Mouse (Mus musculus) adrenal gland, adult 2 months (tissue): ENCODE measurements around the gene Kdm2a. TPM values are rescaled to one million over a fixed set of nuclear protein-coding genes. Genes with fewer than 3 reads are reported as not detected.

Source experiments
- DNase-seq: peaks from one replicate; pipeline ENCODE4 v3.0.0; 2021
- long read RNA-seq: library from polyadenylated mRNA; stranded (forward); transcript quantifications from one replicate; pipeline ENCODE4 v2.0.0, GENCODE M21; 2021
- polyA plus RNA-seq: library from polyadenylated mRNA; depleted of rRNA; stranded (reverse); fragments of >200 nt; gene quantifications from 2 replicates; pipeline ENCODE4 v1.2.3, GENCODE M21; 2012; rRNA removed
- total RNA-seq, 2 experiments: library from RNA; stranded (reverse); gene quantifications; 2 replicates each; pipeline ENCODE4 v1.2.3; 2021

The Kdm2a gene
- total RNA-seq (100 to 1,000 TPM in 1 of 2 experiments, 10 to 100 TPM in 1; 81.7 to 155 TPM), polyA plus RNA-seq (66.3 and 78.0 TPM in 2 replicates)
- long read RNA-seq, partial matches to known transcripts = 2 of 15 reads
- long read RNA-seq, other reads (novel, unspliced or antisense) = 13 of 15 reads

DNA sequence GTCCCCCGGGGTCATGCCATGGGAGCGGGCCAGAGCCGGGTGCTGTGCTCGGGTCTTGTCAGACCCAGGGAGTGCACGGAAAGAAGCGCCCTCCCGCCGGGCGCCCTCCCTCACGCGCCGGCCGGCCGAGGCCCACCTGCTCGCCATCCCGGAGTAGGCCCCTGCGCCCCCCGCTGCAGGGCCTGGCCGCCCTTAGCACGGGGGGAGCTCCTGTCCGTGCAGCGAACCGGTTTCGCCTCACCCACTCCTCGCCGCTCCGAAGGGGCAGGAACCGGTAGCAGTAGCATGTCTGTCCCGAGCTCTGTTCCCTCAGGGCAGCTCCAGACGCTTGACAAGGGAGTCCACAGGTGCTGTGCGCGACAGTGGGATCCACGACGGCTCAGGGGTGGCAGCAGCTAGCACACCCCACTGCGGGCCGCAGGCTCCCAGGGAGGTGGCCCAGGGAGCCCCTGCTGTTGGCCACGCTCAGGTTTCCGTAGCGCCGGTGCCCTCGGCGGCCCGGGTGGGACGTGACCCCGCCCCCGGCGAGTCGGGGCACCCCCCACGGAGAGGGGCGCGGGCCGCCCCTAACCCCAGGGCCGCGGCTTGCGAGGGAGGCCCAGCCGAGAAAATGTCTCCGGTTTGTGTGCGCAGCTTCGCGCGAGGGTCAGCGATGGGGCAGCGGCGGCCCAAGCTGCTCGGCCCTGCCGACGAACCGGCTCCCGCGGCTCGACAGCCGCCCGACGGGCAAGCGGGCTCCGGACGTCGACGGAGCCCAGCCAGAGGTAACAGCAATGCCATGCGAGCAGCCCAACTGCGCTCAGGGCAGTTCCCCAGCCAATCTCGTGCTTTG is at the start of gene Kdm2a:
TSS of gene Kdm2a (minus strand) at position 488 of the 832 bp plus-strand sequence.
- DNase-seq = peak; percentile 81

DNA sequence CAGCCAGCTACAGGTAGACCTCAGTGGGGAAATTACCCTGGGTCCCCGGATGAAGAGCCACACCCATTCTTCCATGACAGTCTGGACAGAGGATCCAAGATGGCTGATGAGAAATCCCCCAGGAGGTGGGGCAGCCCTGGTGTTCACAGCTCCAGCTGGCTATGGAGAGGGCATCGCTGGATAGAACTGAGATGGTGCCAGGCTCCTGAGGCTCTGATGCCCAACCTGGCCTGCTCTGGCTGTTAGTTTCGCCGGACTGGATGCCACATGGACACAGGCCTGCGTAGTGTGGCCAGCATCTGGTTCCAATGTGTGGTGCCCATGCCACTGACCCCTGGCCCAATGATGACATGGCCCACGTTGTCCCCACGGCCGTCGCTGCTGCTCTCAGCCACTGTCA is 49.4 kb upstream of the Kdm2a start:
- DNase-seq = no peak

DNA sequence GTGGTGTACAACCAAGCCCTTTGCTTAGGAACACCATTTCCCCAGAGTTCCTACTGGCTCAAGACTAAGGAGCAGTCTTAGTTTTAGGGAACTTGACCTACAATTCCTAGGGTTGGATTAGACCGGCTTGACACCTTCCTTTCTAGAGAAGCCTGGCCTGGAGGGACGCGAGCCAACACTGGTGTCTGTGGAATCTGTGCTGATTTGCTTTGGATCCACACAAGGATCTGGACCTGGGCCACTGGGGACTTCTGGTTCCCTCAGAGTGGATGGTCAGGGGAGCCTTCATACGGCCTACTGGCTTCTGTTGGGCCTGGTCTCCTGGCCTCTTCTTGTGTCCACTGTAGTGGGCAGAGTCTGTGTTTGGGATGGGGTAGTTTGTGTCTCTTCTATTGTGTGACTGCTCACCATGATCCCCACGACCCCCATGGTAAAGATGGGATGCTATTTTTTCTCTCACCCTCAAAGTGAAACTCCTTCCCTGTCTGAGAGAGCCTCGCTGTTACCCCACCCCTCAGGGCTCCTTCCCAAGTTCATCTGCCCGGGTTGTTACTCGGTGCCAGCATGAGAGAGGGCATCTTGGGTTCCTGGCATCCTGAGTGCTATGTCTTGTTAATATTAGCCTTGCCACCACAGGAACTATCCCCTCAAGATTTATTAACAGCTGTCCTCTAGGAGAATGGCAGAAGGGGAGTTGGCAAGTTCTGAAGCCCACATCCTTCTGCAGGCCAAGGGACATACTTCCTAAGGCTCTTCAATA is 48.8 kb upstream of the Kdm2a start:
- DNase-seq = no peak

DNA sequence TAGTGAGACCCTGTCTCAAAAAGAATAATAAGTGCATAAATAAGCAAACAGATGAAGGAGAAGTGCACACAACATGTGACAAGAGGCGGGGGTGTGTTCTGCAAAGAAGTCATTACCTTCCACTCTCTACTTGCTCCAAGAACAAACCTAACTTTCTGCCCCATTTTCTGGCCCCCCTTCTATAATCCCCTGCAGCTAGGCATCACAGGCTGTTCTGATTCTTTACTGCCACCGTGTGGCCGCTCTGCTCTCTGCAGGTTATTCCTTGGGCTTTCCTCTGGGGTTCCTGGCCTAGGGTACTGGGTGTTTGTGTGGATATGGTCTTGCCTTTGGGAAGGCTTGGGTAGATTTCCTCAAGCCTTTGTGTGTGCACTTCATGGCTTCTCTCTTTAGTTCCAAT is 44.3 kb upstream of the Kdm2a start:
- peak; percentile 78 for DNase-seq

DNA sequence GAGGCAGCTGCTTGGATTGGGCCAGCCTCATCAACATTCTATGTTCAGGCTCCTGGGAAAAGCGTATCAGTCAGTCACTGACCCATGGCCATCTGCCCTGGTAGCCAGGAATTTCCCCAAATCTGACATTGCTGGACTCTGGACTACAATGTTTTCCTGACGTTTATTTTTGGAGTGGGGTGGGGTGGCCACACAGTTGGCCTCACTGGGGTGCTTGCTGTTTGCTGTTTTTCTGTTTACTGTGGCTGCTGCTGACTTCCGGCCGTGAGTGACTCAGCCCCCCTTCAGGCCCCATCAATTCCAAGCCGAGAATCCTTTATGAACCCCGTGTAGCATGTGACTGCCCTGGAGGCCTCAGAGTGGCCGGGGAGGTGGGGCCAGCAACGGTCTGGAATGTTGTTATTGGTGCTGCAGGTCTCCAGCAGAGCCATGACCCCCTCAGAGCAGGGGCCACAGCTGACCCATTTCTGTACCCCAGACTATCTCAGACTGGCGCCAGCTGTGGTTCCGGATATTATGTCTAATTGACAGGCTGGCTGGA is 43.6 kb upstream of the Kdm2a start:
- DNase-seq = peak; percentile 58

DNA sequence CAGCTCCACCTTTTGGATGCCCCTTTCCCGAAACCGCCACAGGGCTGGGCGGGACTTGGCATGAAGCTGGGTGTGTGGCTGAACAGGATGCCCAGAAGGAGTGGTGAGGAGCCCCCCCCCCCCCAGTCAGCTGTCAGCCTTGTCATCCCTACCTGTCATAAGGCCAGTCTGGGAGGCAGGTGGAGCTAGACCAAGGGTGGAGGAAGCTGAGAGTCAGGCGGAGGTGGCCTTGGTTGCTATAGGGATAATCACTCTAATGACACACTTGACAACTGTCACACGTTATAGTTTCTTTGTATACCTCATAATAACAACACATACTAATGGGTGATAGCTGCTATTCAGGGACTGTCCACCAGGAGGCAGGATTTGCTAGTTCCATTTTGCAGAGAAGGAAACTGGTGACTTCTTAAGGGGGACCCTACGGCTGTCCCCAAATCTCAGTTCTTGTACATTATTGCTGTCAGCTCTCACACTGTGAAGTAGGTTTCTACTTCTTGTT is 43.1 kb upstream of the Kdm2a start:
- peak; percentile 52 for DNase-seq

DNA sequence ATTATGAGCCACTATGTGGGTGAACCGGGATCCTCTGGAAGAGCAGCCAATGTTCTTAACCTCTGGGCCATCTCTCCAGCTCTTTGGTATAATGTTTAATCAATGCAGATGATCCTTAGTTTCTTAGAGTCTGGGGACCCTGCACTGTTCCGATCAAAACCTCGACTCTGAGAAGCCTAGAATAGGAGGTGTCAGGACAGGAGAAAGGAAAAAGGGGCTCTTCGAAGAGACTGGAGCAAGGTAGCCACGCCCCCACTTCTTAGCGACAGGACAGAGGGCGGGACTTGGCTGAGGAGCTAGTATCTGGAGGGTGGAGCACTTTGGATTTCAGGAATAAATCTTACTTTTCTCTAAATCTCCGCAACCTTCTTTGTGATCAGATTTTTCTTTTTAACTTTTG is 42.1 kb upstream of the Kdm2a start:
- peak; percentile 77 for DNase-seq

DNA sequence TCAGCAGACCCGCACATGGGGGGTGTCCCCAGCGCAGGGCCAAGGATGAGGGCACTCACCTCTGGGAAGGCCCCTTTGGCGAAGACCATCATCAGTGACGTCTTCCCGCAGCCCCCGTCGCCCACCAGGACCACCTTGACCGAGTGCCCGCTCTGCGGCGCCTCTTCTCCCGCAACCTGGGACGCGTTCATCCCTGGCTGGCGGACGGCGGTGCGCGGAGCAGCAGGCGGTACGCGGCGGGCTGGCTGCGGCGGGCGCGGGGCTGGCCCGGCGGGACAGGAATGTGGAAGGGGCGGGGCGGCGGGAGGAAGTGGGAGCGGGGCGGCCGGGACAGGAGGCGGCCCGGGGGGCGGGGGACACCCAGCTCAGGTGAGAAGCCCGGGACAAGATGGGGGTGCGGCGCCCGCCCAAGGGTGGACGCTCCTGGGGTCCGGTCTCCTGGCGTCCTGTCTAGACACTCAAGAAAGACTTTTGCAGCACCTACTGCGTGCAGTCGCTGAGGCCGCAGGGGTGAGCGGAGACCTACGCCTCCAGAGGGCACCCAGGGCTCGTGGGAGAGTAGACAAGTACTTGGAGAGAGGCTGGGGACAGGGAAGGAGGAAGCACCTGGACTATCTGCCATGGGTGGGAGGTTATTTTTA is 41.2 kb upstream of the Kdm2a start, which contains the start of gene Rhod:
TSS of gene Rhod (minus strand) at position 272 of the 641 bp plus-strand sequence.
- DNase-seq = peak; percentile 89

DNA sequence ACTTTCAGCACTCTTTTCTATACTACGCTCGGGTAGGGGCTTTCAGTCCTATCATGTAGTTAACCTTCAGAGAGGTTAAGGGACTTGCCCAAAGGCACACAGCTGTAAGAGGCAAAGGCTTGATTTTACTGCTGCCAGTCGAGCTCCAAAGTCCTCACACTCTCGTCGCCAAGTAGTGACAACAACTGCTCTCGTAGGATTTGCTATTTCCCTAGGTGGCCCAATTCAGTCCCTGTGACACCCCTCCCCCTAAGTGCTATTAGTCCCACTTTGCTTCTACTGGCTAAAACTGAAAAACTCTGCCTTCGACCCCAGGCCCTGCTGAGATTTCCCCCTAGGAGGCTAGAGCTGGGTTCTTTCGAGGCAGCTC is 40.7 kb upstream of the Kdm2a start:
- DNase-seq = no peak

DNA sequence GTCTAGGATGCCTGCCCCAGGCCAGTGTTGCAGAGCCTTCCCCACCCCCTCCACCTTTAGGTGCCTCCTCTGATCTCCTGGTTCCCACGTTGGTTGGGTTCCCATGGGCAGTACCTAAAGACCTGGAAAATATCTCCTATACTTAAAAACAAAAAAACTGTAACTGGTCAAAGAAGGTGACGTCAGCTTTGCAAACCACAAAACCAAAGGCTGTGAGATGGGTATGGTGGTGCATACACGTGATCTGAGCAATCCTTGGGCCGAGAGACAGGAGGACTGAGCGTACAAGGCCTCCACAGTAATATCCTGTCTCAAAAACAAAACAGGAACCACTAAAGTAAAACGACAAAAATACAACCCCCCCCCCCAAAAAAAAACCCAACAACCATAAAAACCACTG is 39.8 kb upstream of the Kdm2a start:
- no peak for DNase-seq

DNA sequence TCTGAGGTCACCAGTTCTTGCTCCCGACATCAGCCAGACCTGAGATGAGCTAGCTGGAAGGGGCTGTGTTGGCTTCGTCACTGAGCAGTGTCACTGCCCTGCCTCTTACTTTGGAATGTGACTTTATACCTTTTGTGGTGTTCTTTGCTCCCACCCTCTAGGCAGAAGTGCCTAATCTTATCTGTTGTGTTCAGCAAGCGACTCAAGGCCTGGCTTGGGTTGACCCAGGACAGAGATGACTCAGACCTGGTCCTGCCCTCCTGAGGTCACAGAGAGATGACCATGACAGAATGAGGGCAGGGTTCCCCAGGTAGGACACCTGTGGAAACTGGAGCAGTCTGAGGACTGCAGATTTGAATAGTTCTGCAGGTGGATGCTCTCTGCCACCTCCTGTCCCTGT is 38.2 kb upstream of the Kdm2a start:
- peak; percentile 68 for DNase-seq

DNA sequence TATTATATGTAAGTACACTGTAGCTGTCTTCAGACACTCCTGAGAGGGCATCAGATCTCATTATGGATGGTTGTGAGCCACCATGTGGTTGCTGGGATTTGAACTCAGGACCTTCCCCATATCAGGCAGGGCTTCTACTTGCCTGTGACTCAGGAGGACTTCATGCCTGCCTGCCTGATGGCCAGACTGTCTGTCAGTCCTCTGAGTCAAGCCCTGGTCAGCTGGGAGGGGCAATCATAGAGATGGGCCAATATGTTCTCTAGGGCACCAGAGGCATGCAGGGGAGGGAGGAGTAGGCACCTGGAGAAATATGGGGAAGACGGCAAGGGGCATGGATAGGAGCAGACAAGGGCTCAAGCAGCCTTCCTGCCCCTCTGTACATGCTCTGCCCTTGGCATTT is 36.9 kb upstream of the Kdm2a start:
- DNase-seq = peak; percentile 55

DNA sequence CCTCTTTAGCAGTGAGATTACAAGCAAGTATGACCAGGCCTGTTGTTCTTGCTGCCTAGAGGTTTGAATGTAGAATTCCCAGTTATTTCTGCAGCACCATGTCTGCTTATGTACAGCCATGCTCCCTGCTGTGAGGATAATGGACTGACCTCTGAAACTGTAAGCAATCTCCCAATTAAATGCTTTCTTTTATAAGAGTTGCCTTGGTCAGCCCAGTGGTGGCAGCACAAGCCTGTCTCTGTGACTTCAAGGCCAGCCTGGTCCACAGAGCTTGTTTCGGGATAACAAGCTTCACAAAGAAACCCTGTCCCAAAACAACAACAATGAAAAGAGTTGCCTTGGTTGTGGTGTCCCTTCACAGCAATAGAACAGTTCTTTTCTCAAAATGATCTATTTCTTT is 35.7 kb upstream of the Kdm2a start:
- no peak for DNase-seq

DNA sequence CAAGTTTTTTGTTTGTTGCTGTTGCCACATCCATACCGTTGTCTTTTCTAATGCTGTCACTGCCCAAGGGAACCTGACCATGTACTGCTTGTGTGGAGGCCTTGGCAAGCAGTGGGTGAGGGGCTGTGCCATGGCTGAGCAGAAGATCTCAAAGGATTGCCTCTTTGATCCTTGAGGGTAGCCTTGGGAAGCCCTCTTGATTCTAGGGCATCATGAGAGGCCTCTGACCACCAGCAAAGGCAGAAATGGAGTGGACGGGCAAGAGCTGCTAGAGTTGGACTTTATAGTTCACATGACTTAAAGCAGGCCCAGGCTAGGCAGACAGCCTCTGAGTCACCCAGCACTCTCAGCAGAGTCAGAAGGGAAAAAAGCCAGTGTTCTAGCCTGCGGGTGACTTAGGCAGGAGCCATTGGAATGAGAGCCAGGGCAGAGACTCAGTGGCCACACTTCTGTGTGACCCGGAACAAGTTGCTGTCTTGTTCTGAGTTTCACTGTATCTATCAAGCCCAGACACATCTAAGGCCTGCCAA is 32.1 kb upstream of the Kdm2a start:
- DNase-seq = peak; percentile 70

DNA sequence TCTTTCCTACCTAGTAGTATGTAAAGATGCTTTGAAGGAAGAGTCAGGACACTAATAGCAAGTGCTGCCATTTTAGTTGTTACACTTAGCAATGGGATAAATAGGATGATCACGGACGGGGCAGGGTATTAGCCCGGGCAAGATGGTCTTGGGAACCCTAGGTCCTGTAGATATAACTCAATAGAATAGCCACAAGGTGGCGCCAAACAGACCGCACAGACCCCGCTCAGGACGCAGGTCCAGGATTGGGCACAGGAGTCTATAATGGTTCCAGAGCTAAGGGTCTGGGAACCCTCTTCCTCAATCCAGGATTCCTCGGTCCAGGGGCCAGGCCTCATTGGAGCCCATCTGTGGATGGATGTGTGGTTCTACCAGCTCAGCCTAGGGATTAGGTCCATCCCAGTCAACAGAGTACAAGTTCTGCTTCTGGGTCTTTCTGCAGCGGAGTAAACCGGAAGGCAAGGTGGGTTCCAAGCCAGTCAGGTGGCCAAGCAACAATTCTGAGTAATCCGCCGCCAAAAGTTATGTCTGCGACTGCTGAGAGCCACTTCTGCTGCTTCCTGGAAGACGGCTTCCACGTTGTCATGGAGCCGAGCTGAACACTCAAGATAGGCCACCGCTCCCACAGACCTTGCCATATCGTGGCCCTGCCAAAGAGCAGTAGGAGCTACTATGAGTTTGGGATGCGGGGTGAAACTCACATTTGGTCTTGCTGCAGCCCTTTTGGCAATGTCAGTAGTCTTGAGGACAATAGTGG is 27.7 kb upstream of the Kdm2a start:
- peak; percentile 41 for DNase-seq

DNA sequence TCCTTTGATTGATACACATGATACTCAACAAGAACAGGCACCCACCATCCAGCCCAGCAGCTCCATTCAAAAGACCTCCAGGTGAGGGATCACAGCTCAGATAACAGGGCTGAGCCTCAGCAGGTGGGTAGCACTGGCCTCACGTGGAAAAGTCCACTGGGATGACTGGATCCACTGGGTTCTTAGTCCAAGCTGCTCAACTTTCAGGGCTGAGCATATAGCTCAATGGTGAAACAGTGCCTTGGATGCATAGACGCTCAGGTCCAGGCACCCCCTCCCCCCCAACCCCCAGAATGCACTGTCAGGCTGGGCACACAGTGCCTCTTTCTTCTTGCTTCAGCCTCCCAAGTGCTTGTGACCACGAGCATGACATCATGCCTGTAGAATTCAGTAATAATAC is 24.9 kb upstream of the Kdm2a start:
- DNase-seq = no peak

DNA sequence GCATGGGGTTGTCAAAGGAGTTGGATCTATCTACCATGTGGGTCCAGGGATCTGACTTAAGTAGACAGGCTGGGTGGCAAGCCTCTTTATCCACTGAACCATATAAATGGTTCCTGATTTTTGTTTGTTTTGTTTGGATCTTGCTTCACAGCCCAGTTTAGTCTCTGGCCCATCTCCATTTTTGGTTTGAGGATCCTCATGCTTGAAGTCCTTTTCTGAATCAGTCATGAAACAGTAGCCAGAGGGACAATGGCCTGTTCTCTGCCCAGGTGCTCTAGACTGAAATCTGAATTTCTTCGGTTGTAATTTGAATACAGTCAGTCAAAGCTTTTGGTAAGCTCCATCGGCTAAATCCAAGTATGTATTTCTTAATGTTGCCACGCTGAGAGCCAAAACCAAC is 24.5 kb upstream of the Kdm2a start:
- DNase-seq = no peak

DNA sequence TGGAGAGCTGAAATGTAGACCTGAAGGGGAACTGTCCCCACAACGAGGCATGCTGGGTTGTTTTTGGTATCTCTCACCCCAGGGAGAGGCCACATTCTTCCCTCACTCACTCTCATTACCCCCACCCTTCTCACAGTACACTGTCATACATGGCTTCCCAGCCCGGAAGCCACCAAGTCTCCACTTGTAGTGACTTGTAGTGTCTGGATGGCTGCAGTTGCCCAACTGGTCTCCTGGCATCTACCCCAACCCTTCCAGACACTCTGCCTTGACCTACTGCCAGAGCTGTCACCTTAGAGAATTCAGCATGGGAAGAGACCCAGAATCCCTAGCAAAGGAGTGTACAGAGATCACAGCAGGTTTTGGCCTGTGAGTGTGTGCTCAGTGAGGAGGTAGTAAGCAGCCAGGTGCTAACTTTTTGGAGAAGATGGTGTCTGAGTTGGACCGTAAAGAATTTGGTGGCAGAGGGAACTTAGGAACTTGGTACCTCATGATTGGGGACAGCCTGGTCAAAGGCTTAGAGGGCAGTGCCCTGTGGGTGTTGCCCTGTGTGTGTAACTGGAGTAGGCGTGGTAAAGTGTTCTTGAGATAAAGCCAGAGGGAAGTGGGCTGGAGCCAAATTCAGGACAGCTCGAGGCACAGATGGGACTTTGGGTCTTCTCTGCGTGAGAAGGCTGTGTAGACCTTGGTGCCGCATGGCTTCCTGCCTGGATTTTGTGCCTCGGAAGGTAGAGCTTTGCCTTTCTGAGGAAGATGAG is 22.2 kb upstream of the Kdm2a start:
- peak; percentile 43 for DNase-seq

DNA sequence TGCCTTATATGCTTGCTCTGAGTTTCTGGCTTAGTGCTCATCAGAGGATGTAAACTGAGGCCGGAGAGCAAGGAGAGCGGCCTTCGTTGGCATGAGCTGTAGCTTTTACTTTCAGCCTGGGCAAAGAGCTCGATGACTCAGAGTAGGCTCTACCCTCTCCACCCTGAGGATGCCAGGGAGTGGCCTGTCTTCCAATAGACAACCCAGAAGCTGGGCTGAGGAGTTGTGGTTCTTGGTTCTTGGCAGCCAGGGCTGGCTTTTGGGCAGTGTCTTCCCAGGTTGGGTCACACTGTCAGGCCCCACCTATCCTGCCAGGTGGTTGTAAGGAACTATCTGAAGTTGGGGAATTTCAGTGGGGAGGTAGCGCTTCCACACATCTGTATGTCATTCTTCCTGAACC is 21.6 kb upstream of the Kdm2a start:
- DNase-seq = no peak

DNA sequence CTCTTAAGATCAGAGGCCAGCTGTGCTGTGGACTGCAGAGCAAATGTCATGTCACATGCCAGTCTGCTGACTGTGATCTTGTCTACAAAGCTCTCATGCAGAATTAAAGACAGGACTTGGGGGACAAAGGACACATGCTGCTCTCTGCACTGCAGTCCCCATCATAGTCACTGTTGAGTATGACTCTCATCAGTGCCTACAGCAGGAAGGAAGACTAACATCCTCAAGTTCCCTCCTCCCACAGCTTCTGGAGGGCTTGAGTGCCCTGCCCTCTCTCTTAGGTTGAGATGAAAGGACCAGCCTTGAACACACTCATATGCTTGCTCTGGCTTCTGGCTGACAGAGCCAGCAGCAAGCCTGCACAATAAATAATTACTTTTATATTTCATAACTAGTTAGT is 19.6 kb upstream of the Kdm2a start:
- DNase-seq = no peak
